Mouse (Mus musculus): ENCODE measurements around the gene Lpin1.

The Lpin1 gene

GRCm38 (mm10) chr12:16571278-16571677 lies 39.5 kb downstream of the Lpin1 start:
- DNase-seq (ENCODE audit: low spot score in 2 of 2), result no peak

- no peak for DNase-seq (ENCODE audit: low spot score in 2 of 2)
Observed at GRCm38 (mm10) chr12:16570371-16571060, 40.2 kb downstream of the Lpin1 start.

- no peak for DNase-seq (ENCODE audit: low spot score in 2 of 2)
Observed at GRCm38 (mm10) chr12:16568936-16569650, 41.7 kb downstream of the Lpin1 start.

GRCm38 (mm10) chr12:16568496-16568895 lies 42.3 kb downstream of the Lpin1 start:
- DNase-seq (ENCODE audit: low spot score in 2 of 2), result peak in 1 of 2 experiments; percentile 34

GRCm38 (mm10) chr12:16568090-16568489 lies 42.7 kb downstream of the Lpin1 start:
- DNase-seq (ENCODE audit: low spot score in 2 of 2), result no peak

- no peak for DNase-seq (ENCODE audit: low spot score in 2 of 2)
Observed at GRCm38 (mm10) chr12:16563427-16563826, 47.3 kb downstream of the Lpin1 start.

- DNase-seq (ENCODE audit: low spot score in 2 of 2), result no peak
Observed at GRCm38 (mm10) chr12:16562647-16563046, 48.1 kb downstream of the Lpin1 start.

- no peak for DNase-seq (ENCODE audit: low spot score in 2 of 2)
Observed at GRCm38 (mm10) chr12:16562181-16562580, 48.6 kb downstream of the Lpin1 start.

- DNase-seq (ENCODE audit: low spot score in 2 of 2), result no peak
Observed at GRCm38 (mm10) chr12:16557271-16557670, 53.5 kb downstream of the Lpin1 start.

- no peak for DNase-seq (ENCODE audit: low spot score in 2 of 2)
Observed at GRCm38 (mm10) chr12:16554171-16554570, 56.6 kb downstream of the Lpin1 start.

GRCm38 (mm10) chr12:16552108-16552771 lies 58.5 kb downstream of the Lpin1 start:
- DNase-seq (ENCODE audit: low spot score in 2 of 2), result no peak

GRCm38 (mm10) chr12:16550983-16551454 lies 59.7 kb downstream of the Lpin1 start:
- DNase-seq (ENCODE audit: low spot score in 2 of 2), result no peak

GRCm38 (mm10) chr12:16548824-16549375 lies 61.9 kb downstream of the Lpin1 start:
- DNase-seq (ENCODE audit: low spot score in 2 of 2), result no peak

GRCm38 (mm10) chr12:16541606-16542005 lies 69.2 kb downstream of the Lpin1 start:
- DNase-seq (ENCODE audit: low spot score in 2 of 2), result no peak

GRCm38 (mm10) chr12:16540712-16541111 lies 70.1 kb downstream of the Lpin1 start:
- DNase-seq (ENCODE audit: low spot score in 2 of 2), result no peak

GRCm38 (mm10) chr12:16539965-16540661 lies 70.7 kb downstream of the Lpin1 start:
- no peak for DNase-seq (ENCODE audit: low spot score in 2 of 2)

GRCm38 (mm10) chr12:16533331-16533828 lies 77.4 kb downstream of the Lpin1 start:
- peak; percentile 60 to 73 for DNase-seq (ENCODE audit: low spot score in 2 of 2)

- DNase-seq (ENCODE audit: low spot score in 2 of 2), result no peak
Observed at GRCm38 (mm10) chr12:16532860-16533230, 77.9 kb downstream of the Lpin1 start.

- no peak for DNase-seq (ENCODE audit: low spot score in 2 of 2)
Observed at GRCm38 (mm10) chr12:16531956-16532859, 78.6 kb downstream of the Lpin1 start.

- no peak for DNase-seq (ENCODE audit: low spot score in 2 of 2)
Observed at GRCm38 (mm10) chr12:16528650-16529049, 82.1 kb downstream of the Lpin1 start.
